Mouse (Mus musculus): Measurements from ENCODE around the gene Ipmk. TPM values are rescaled to one million over a fixed set of nuclear protein-coding genes. Genes with fewer than 3 reads are reported as not detected.
"Not testable (repeated sequence)": the region's sequence is repeated elsewhere in the genome, so short reads cannot be mapped to it uniquely, and the experiment has no call there.

Ipmk gene
- polyA plus RNA-seq, 1 experiment from 2014 or later: 13.9 TPM

- H3K27me3 ChIP-seq (replicated peaks): no peaks in the 10 kb centered on the region
- H3K4me3 ChIP-seq: no peak overlapping the region
- peaks cover 58% of the 10 kb centered on the region for H3K36me3 ChIP-seq
- H3K9ac ChIP-seq: no peak overlapping the region
- 87% methylated on average over 29 of the region's 29 CpGs for WGBS (ENCODE audit: insufficient replicate concordance)
- H3K4me1 ChIP-seq: no peaks in the 10 kb centered on the region
- ATAC-seq: no peak
- H3K9me3 ChIP-seq (replicated peaks): no peaks in the 10 kb centered on the region
- H3K27ac ChIP-seq: no peak overlapping the region
- H3K4me2 ChIP-seq: no peak overlapping the region
These were observed 34.0 kb downstream of the Ipmk start for GRCm38 (mm10) chr10:71381471-71382033.

- no peak for ATAC-seq
- 82% methylated on average over 7 of the region's 7 CpGs for WGBS (ENCODE audit: insufficient replicate concordance)
- Histone ChIP-seq H3K27ac (no peak overlapping the region), H3K4me3 (no peak overlapping the region), H3K9ac (no peak overlapping the region), H3K27me3 (replicated peaks) (no peaks in the 10 kb centered on the region), H3K4me2 (no peak overlapping the region), H3K9me3 (replicated peaks) (no peaks in the 10 kb centered on the region), H3K36me3 (peaks cover 53% of the 10 kb centered on the region), H3K4me1 (no peaks in the 10 kb centered on the region)
These were observed 34.5 kb downstream of the Ipmk start for GRCm38 (mm10) chr10:71382109-71382508.

- no peak overlapping the region for H3K9ac ChIP-seq
- peaks cover 47% of the 10 kb centered on the region for H3K36me3 ChIP-seq
- WGBS (ENCODE audit: insufficient replicate concordance): 72% methylated on average over 8 of the region's 8 CpGs
- no peak overlapping the region for H3K4me2 ChIP-seq
- H3K27ac ChIP-seq: no peak overlapping the region
- H3K9me3 ChIP-seq (replicated peaks): no peaks in the 10 kb centered on the region
- no peaks in the 10 kb centered on the region for H3K4me1 ChIP-seq
- H3K4me3 ChIP-seq: no peak overlapping the region
- H3K27me3 ChIP-seq (replicated peaks): no peaks in the 10 kb centered on the region
- no peak for ATAC-seq
These were observed 35.4 kb downstream of the Ipmk start for GRCm38 (mm10) chr10:71382858-71383551.

- 70% methylated on average over 6 of the region's 6 CpGs for WGBS (ENCODE audit: insufficient replicate concordance)
- not testable (repeated sequence) for H3K27ac ChIP-seq; H3K27me3 ChIP-seq (replicated peaks); H3K4me2 ChIP-seq; H3K9me3 ChIP-seq (replicated peaks); H3K4me3 ChIP-seq; ATAC-seq; H3K9ac ChIP-seq; H3K4me1 ChIP-seq
- peaks cover 42% of the 10 kb centered on the region for H3K36me3 ChIP-seq
These were observed 36.0 kb downstream of the Ipmk start for GRCm38 (mm10) chr10:71383552-71383924.

- Histone ChIP-seq H3K9ac (no peak overlapping the region), H3K4me3 (no peak overlapping the region), H3K4me1 (no peaks in the 10 kb centered on the region), H3K36me3 (peaks cover 33% of the 10 kb centered on the region), H3K27ac (no peak overlapping the region), H3K9me3 (replicated peaks) (no peaks in the 10 kb centered on the region), H3K4me2 (no peak overlapping the region), H3K27me3 (replicated peaks) (no peaks in the 10 kb centered on the region)
- no peak for ATAC-seq
- WGBS (ENCODE audit: insufficient replicate concordance): 83% methylated on average over 19 of the region's 19 CpGs
These were observed 36.8 kb downstream of the Ipmk start for GRCm38 (mm10) chr10:71384159-71385044.

GRCm38 (mm10) chr10:71389311-71389710, 41.7 kb downstream of the Ipmk start:
- no peak overlapping the region for H3K27ac ChIP-seq
- H3K36me3 ChIP-seq: peaks cover 5% of the 10 kb centered on the region
- no peak overlapping the region for H3K4me3 ChIP-seq
- H3K9ac ChIP-seq: no peak overlapping the region
- H3K27me3 ChIP-seq (replicated peaks): no peaks in the 10 kb centered on the region
- no peaks in the 10 kb centered on the region for H3K4me1 ChIP-seq
- H3K9me3 ChIP-seq (replicated peaks): no peaks in the 10 kb centered on the region
- H3K4me2 ChIP-seq: no peak overlapping the region
- no peak for ATAC-seq
- 89% methylated on average over 5 of the region's 5 CpGs for WGBS (ENCODE audit: insufficient replicate concordance)

- no peak overlapping the region for H3K4me2 ChIP-seq
- no peaks in the 10 kb centered on the region for H3K36me3 ChIP-seq
- no peak overlapping the region for H3K27ac ChIP-seq
- no peak for ATAC-seq
- H3K4me3 ChIP-seq: no peak overlapping the region
- WGBS (ENCODE audit: insufficient replicate concordance): 61% methylated on average over 10 of the region's 10 CpGs
- no peaks in the 10 kb centered on the region for H3K9me3 ChIP-seq (replicated peaks)
- no peaks in the 10 kb centered on the region for H3K4me1 ChIP-seq
- H3K9ac ChIP-seq: no peak overlapping the region
- H3K27me3 ChIP-seq (replicated peaks): no peaks in the 10 kb centered on the region
These were observed 51.0 kb downstream of the Ipmk start for GRCm38 (mm10) chr10:71398383-71399145.

- no peaks in the 10 kb centered on the region for H3K4me1 ChIP-seq
- no peak overlapping the region for H3K27ac ChIP-seq
- H3K4me2 ChIP-seq: no peak overlapping the region
- WGBS (ENCODE audit: insufficient replicate concordance): 15% methylated on average over 8 of the region's 8 CpGs
- H3K9ac ChIP-seq: no peak overlapping the region
- no peaks in the 10 kb centered on the region for H3K27me3 ChIP-seq (replicated peaks)
- no peak overlapping the region for H3K4me3 ChIP-seq
- no peak for ATAC-seq
- no peaks in the 10 kb centered on the region for H3K36me3 ChIP-seq
- H3K9me3 ChIP-seq (replicated peaks): no peaks in the 10 kb centered on the region
These were observed 51.8 kb downstream of the Ipmk start for GRCm38 (mm10) chr10:71399399-71399798.

- WGBS (ENCODE audit: insufficient replicate concordance): 59% methylated on average over 8 of the region's 8 CpGs
- H3K4me3 ChIP-seq: no peak overlapping the region
- ATAC-seq: no peak
These were observed 52.4 kb downstream of the Ipmk start for GRCm38 (mm10) chr10:71399987-71400386.

GRCm38 (mm10) chr10:71400818-71401646, 53.5 kb downstream of the Ipmk start:
- H3K9me3 ChIP-seq (replicated peaks): no peaks in the 10 kb centered on the region
- no peak overlapping the region for H3K27ac ChIP-seq
- no peaks in the 10 kb centered on the region for H3K27me3 ChIP-seq (replicated peaks)
- no peak overlapping the region for H3K9ac ChIP-seq
- H3K4me2 ChIP-seq: no peak overlapping the region
- H3K4me1 ChIP-seq: no peaks in the 10 kb centered on the region
- no peak for ATAC-seq
- 58% methylated on average over 13 of the region's 13 CpGs for WGBS (ENCODE audit: insufficient replicate concordance)
- H3K36me3 ChIP-seq: no peaks in the 10 kb centered on the region
- H3K4me3 ChIP-seq: no peak overlapping the region

More at GRCm38 (mm10) chr10:71399987-71400386, 52.4 kb downstream of the Ipmk start:
- H3K36me3 ChIP-seq: no peaks in the 10 kb centered on the region
- H3K4me1 ChIP-seq: no peaks in the 10 kb centered on the region
- no peaks in the 10 kb centered on the region for H3K9me3 ChIP-seq (replicated peaks)
- no peak overlapping the region for H3K4me2 ChIP-seq
- no peak overlapping the region for H3K27ac ChIP-seq
- H3K27me3 ChIP-seq (replicated peaks): no peaks in the 10 kb centered on the region
- H3K9ac ChIP-seq: no peak overlapping the region

- H3K4me3 ChIP-seq: no peak overlapping the region
- no peaks in the 10 kb centered on the region for H3K9me3 ChIP-seq (replicated peaks)
- H3K27me3 ChIP-seq (replicated peaks): no peaks in the 10 kb centered on the region
- 63% methylated on average over 3 of the region's 3 CpGs for WGBS (ENCODE audit: insufficient replicate concordance)
- H3K4me2 ChIP-seq: no peak overlapping the region
- no peaks in the 10 kb centered on the region for H3K36me3 ChIP-seq
- no peak overlapping the region for H3K27ac ChIP-seq
- no peaks in the 10 kb centered on the region for H3K4me1 ChIP-seq
- H3K9ac ChIP-seq: no peak overlapping the region
- no peak for ATAC-seq
These were observed 56.1 kb downstream of the Ipmk start for GRCm38 (mm10) chr10:71403638-71404037.

Measured in liver, embryonic 12.5 days (tissue).